Mouse (Mus musculus): ENCODE measurements around the gene Sept4. TPM values are rescaled to one million over a fixed set of nuclear protein-coding genes. Genes with fewer than 3 reads are reported as not detected.

The Sept4 gene
- polyA plus RNA-seq, 1 experiment from 2014 or later: 77.8 TPM

Other genes starting within 250 kb of the Sept4 start
- gene Ppm1e, start 209.9 kb upstream of the Sept4 start, polyA plus RNA-seq (2015; fragmentation: Nextera tagmentation; extraction: Ambion mirVana): 1.9 and 2.3 TPM in 2 replicates
- 7.9 and 8.7 TPM in 2 replicates for gene Rad51c, start 163.9 kb upstream of the Sept4 start, polyA plus RNA-seq (2015; fragmentation: Nextera tagmentation; extraction: Ambion mirVana)
- 0.31 and 0.76 TPM in 2 replicates for gene Tex14, start 163.8 kb upstream of the Sept4 start, polyA plus RNA-seq (2015; fragmentation: Nextera tagmentation; extraction: Ambion mirVana)
- not detected in 2 replicates for gene Gm11492, start 2.2 kb upstream of the Sept4 start, polyA plus RNA-seq (2015; fragmentation: Nextera tagmentation; extraction: Ambion mirVana)
- 41.7 and 42.2 TPM in 2 replicates for gene Mtmr4, start 23.3 kb downstream of the Sept4 start, polyA plus RNA-seq (2015; fragmentation: Nextera tagmentation; extraction: Ambion mirVana)
- gene Hsf5, start 48.3 kb downstream of the Sept4 start, polyA plus RNA-seq (2015; fragmentation: Nextera tagmentation; extraction: Ambion mirVana): 0.17 and 0.32 TPM in 2 replicates
- 7.2 and 8.0 TPM in 2 replicates for gene Rnf43, start 93.8 kb downstream of the Sept4 start, polyA plus RNA-seq (2015; fragmentation: Nextera tagmentation; extraction: Ambion mirVana)
- 156 and 161 TPM in 2 replicates for gene Supt4a, start 168.6 kb downstream of the Sept4 start, polyA plus RNA-seq (2015; fragmentation: Nextera tagmentation; extraction: Ambion mirVana)
- gene Tspoap1, start 191.6 kb downstream of the Sept4 start, polyA plus RNA-seq (2015; fragmentation: Nextera tagmentation; extraction: Ambion mirVana): 4.7 and 5.6 TPM in 2 replicates
- gene Mpo, start 224.7 kb downstream of the Sept4 start, polyA plus RNA-seq (2015; fragmentation: Nextera tagmentation; extraction: Ambion mirVana): 1.1 and 1.3 TPM in 2 replicates

All from kidney, embryonic 16.5 days (tissue).